In genomic region chr2:131220030-131220429, GRCm38 (mm10) we compare ENCODE assay signal across 21 mouse cellular contexts. TPM values are rescaled to one million over a fixed set of nuclear protein-coding genes. Genes with fewer than 3 reads are reported as not detected.
A peak's percentile ranks its signal among the peaks of the same experiment; 100 is the strongest.
DNase-seq lines count a peak whose midpoint lies in the region; ATAC-seq lines count a peak whose summit lies in the region.
"Had no signal": no experiment of that assay in that cellular context is flagged by ENCODE, and none has a peak within 500 bp of the region (broad histone marks: within the 10 kb centered on the region; RNA-seq: fewer than 3 reads in every experiment).

No protein-coding gene starts in this region.

- H3K4me1 ChIP-seq in liver, embryonic 12.5 days: peaks cover 64% of the 10 kb centered on the region
- H3K4me1 ChIP-seq in liver, embryonic 15.5 days (replicated peaks): peaks cover 70% of the 10 kb centered on the region
- H3K4me1 ChIP-seq in liver, embryonic 11.5 days (replicated peaks; ENCODE audit: control insufficient read depth, insufficient read depth, low read length): peaks cover 27% of the 10 kb centered on the region
- H3K4me1 ChIP-seq: embryonic facial prominence, embryonic 10.5 days; embryonic facial prominence, embryonic 12.5 days; forebrain, embryonic 13.5 days; forebrain, embryonic 15.5 days had no signal

- no peak overlapping the region for H3K4me3 ChIP-seq in liver, embryonic 12.5 days
- H3K4me3 ChIP-seq in liver, embryonic 15.5 days (replicated peaks): no peak overlapping the region
- no peak overlapping the region for H3K4me3 ChIP-seq in liver, embryonic 11.5 days (ENCODE audit: low read depth, low read length)
- H3K4me3 ChIP-seq: embryonic facial prominence, embryonic 10.5 days; embryonic facial prominence, embryonic 12.5 days; forebrain, embryonic 13.5 days; forebrain, embryonic 15.5 days had no signal

- no peaks in the 10 kb centered on the region for H3K36me3 ChIP-seq in liver, embryonic 12.5 days
- no peaks in the 10 kb centered on the region for H3K36me3 ChIP-seq in liver, embryonic 15.5 days (replicated peaks)
- no peaks in the 10 kb centered on the region for H3K36me3 ChIP-seq in liver, embryonic 11.5 days (ENCODE audit: control insufficient read depth, insufficient read depth, low read length)
- H3K36me3 ChIP-seq: embryonic facial prominence, embryonic 10.5 days; embryonic facial prominence, embryonic 12.5 days; forebrain, embryonic 15.5 days had no signal

- H3K27me3 ChIP-seq in liver, embryonic 12.5 days (replicated peaks): no peaks in the 10 kb centered on the region
- H3K27me3 ChIP-seq in liver, embryonic 15.5 days: no peaks in the 10 kb centered on the region
- no peaks in the 10 kb centered on the region for H3K27me3 ChIP-seq in liver, embryonic 11.5 days (replicated peaks; ENCODE audit: control insufficient read depth, insufficient read depth, low read length)
- H3K27me3 ChIP-seq: embryonic facial prominence, embryonic 12.5 days; forebrain, embryonic 15.5 days; Patski had no signal

- no peak for ATAC-seq in liver, embryonic 12.5 days
- ATAC-seq in liver, embryonic 15.5 days (ENCODE audit: insufficient read depth): no peak
- no peak for ATAC-seq in liver, embryonic 11.5 days (replicated peaks; ENCODE audit: low FRiP score)
- ATAC-seq in monocyte, adult 5-6 weeks (replicated peaks; ENCODE audit: insufficient number of reproducible peaks, low FRiP score, low TSS enrichment, poor library complexity, severe bottlenecking): no peak
- ATAC-seq: activated CD4-positive, CD25-positive, alpha-beta regulatory T cell, adult 4 months; forebrain, embryonic 13.5 days; forebrain, embryonic 15.5 days; Patski had no signal

- H3K4me2 ChIP-seq in liver, embryonic 12.5 days: no peak overlapping the region
- no peak overlapping the region for H3K4me2 ChIP-seq in liver, embryonic 15.5 days
- no peak overlapping the region for H3K4me2 ChIP-seq in liver, embryonic 11.5 days
- H3K4me2 ChIP-seq: embryonic facial prominence, embryonic 12.5 days; forebrain, embryonic 13.5 days; forebrain, embryonic 15.5 days had no signal

- 49% methylated on average over 4 of the region's 4 CpGs for WGBS in liver, embryonic 12.5 days (ENCODE audit: insufficient replicate concordance)
- 44% methylated on average over 4 of the region's 4 CpGs for whole genome bisulfite sequencing in liver, embryonic 15.5 days (ENCODE audit: insufficient replicate concordance)
- 56% methylated on average over 4 of the region's 4 CpGs for WGBS in liver, embryonic 11.5 days

- peak overlapping the region; percentile 48; the same call in 1 of the 2 replicates for H3K27ac ChIP-seq in liver, embryonic 12.5 days
- peak overlapping the region; percentile 31; the same call in 1 of the 2 replicates for H3K27ac ChIP-seq in liver, embryonic 15.5 days (replicated peaks)
- H3K27ac ChIP-seq in liver, embryonic 11.5 days (ENCODE audit: low read depth, low read length): no peak overlapping the region
- H3K27ac ChIP-seq: embryonic facial prominence, embryonic 10.5 days; embryonic facial prominence, embryonic 12.5 days; forebrain, embryonic 13.5 days; forebrain, embryonic 15.5 days had no signal

- no peak for DNase-seq in liver
- no peak for DNase-seq in liver, embryonic 11.5 days (ENCODE audit: low spot score)
- DNase-seq in testis, postnatal 14 days (ENCODE audit: low spot score): peak; percentile 71
- no peak for DNase-seq in testis, postnatal 10 days (ENCODE audit: low spot score)
- DNase-seq: adrenal gland, adult 8-10 months; adrenal gland, postnatal 14 days; adrenal gland, postnatal 36 days; cerebellum, adult 11-12 months; cerebellum, adult 2 months; cerebellum, adult 9-10 months; cerebellum, postnatal 10 days; cerebellum, postnatal 25 days had no signal

- H3K9ac ChIP-seq in liver, embryonic 12.5 days: no peak overlapping the region
- H3K9ac ChIP-seq in liver, embryonic 15.5 days: no peak overlapping the region
- H3K9ac ChIP-seq in liver, embryonic 11.5 days (ENCODE audit: low read depth, low read length): no peak overlapping the region
- H3K9ac ChIP-seq: embryonic facial prominence, embryonic 12.5 days; forebrain, embryonic 13.5 days; forebrain, embryonic 15.5 days had no signal

- H3K9me3 ChIP-seq in liver, embryonic 12.5 days (replicated peaks): no peaks in the 10 kb centered on the region
- no peaks in the 10 kb centered on the region for H3K9me3 ChIP-seq in liver, embryonic 15.5 days (replicated peaks)
- H3K9me3 ChIP-seq in liver, embryonic 11.5 days (ENCODE audit: control insufficient read depth, low read length): no peaks in the 10 kb centered on the region
- H3K9me3 ChIP-seq: embryonic facial prominence, embryonic 10.5 days; embryonic facial prominence, embryonic 12.5 days; forebrain, embryonic 13.5 days; forebrain, embryonic 15.5 days had no signal

RNA-seq across cellular contexts. Expression of gene Ap5s1, which starts 13.2 kb away (rescaled TPM):
- 16.4 and 17.0 TPM in 2 replicates for polyA plus RNA-seq in liver, embryonic 12.5 days (2016; fragmentation: Nextera tagmentation; extraction: Ambion mirVana)
- 16.6 and 18.3 TPM in 2 replicates for polyA plus RNA-seq in liver, embryonic 15.5 days (2015; fragmentation: Nextera tagmentation; extraction: Ambion mirVana)
- polyA plus RNA-seq in liver, embryonic 11.5 days (2014; fragmentation: Nextera tagmentation; extraction: Ambion mirVana): 18.1 and 19.2 TPM in 2 replicates
- 3.0 to 15.2 TPM (median 13.2 TPM) in 3 replicates for total RNA-seq in monocyte, adult 5-6 weeks (2017)

RNA-seq across cellular contexts. Expression of gene Mavs, which starts 13.8 kb away (rescaled TPM):
- 31.8 and 33.3 TPM in 2 replicates for polyA plus RNA-seq in liver, embryonic 12.5 days (2016; fragmentation: Nextera tagmentation; extraction: Ambion mirVana)
- 29.8 and 33.5 TPM in 2 replicates for polyA plus RNA-seq in liver, embryonic 15.5 days (2015; fragmentation: Nextera tagmentation; extraction: Ambion mirVana)
- polyA plus RNA-seq in liver, embryonic 11.5 days (2014; fragmentation: Nextera tagmentation; extraction: Ambion mirVana): 29.7 and 30.0 TPM in 2 replicates
- total RNA-seq in monocyte, adult 5-6 weeks (2017): 8.0 to 16.9 TPM (median 9.0 TPM) in 3 replicates

RNA-seq across cellular contexts. Expression of gene Spef1, which starts 32.9 kb away (rescaled TPM):
- 1.0 and 1.1 TPM in 2 replicates for polyA plus RNA-seq in liver, embryonic 12.5 days (2016; fragmentation: Nextera tagmentation; extraction: Ambion mirVana)
- 1.6 and 1.8 TPM in 2 replicates for polyA plus RNA-seq in liver, embryonic 15.5 days (2015; fragmentation: Nextera tagmentation; extraction: Ambion mirVana)
- polyA plus RNA-seq in liver, embryonic 11.5 days (2014; fragmentation: Nextera tagmentation; extraction: Ambion mirVana): 1.3 and 1.5 TPM in 2 replicates
- total RNA-seq in monocyte, adult 5-6 weeks (2017): 0.38 to 1.6 TPM in 2 of 3 replicates, not detected in the other

RNA-seq across cellular contexts. Expression of gene Cdc25b, which starts 33.3 kb away (rescaled TPM):
- polyA plus RNA-seq in liver, embryonic 12.5 days (2016; fragmentation: Nextera tagmentation; extraction: Ambion mirVana): 172 and 182 TPM in 2 replicates
- 236 and 279 TPM in 2 replicates for polyA plus RNA-seq in liver, embryonic 15.5 days (2015; fragmentation: Nextera tagmentation; extraction: Ambion mirVana)
- polyA plus RNA-seq in liver, embryonic 11.5 days (2014; fragmentation: Nextera tagmentation; extraction: Ambion mirVana): 76.4 and 85.4 TPM in 2 replicates
- 7.7 to 39.4 TPM (median 11.3 TPM) in 3 replicates for total RNA-seq in monocyte, adult 5-6 weeks (2017)

RNA-seq across cellular contexts. Expression of gene Cenpb, which starts 40.2 kb away (rescaled TPM):
- polyA plus RNA-seq in liver, embryonic 12.5 days (2016; fragmentation: Nextera tagmentation; extraction: Ambion mirVana): 5.9 and 6.5 TPM in 2 replicates
- 4.1 and 5.4 TPM in 2 replicates for polyA plus RNA-seq in liver, embryonic 15.5 days (2015; fragmentation: Nextera tagmentation; extraction: Ambion mirVana)
- polyA plus RNA-seq in liver, embryonic 11.5 days (2014; fragmentation: Nextera tagmentation; extraction: Ambion mirVana): 3.8 and 4.9 TPM in 2 replicates
- 12.5 to 17.0 TPM (median 14.0 TPM) in 3 replicates for total RNA-seq in monocyte, adult 5-6 weeks (2017)
